Mouse (Mus musculus) E14TG2a.4 (cell line): ENCODE data around the gene Zfyve28.

Experiments
- H3K27me3 ChIP-seq: 2 replicates; pipeline ENCODE4 v1.6.1; 2014; ENCODE audit warnings: low read length, control low read depth; ENCODE audit not compliant: insufficient read depth
- H3K36me3 ChIP-seq: 2 replicates; pipeline ENCODE4 v1.6.1; 2014; ENCODE audit warnings: low read length, control low read depth; ENCODE audit not compliant: insufficient read depth
- H3K4me1 ChIP-seq: replicated peaks from 2 replicates; pipeline ENCODE4 v1.6.1; 2014; ENCODE audit warnings: low read depth, low read length, control low read depth
- H3K4me3 ChIP-seq: replicated peaks from 2 replicates; pipeline ENCODE4 v1.5.1; 2014; ENCODE audit warnings: mild to moderate bottlenecking, low read length
- H3K9me3 ChIP-seq: 2 replicates; pipeline ENCODE4 v1.6.1; 2014; ENCODE audit warnings: low read length, control low read depth
- CTCF ChIP-seq: conservative IDR thresholded peaks from 2 replicates; pipeline ENCODE4 v1.5.1; 2014; ENCODE audit warnings: low read length
- NANOG ChIP-seq: IDR thresholded peaks from 2 replicates; pipeline ENCODE4 v1.6.1; 2014; ENCODE audit warnings: borderline replicate concordance, low read length, mixed read lengths
- POU5F1 ChIP-seq: IDR thresholded peaks from 2 replicates; pipeline ENCODE4 v1.6.1; 2014; ENCODE audit warnings: low read length, borderline replicate concordance

The Zfyve28 gene

DNA sequence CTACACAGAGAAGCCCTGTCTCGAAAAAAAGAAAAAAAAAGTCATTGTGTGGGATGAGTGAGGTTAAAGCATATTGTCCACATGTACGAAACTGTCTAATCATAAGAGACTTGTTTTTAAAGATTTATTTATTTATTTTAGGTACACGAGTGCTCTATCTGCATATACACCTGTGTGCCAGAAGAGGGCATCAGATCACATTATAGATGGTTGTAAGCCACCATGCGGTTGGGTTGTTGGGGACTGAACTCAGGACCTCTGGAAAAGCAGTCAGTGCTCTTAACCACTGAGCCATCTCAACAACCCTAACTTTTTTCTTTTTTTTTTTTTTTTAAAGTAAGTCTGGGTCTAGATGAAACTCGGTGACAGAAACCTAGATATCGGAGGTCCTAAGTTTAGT, 5.1 kb upstream of the Zfyve28 start:
- Histone ChIP-seq H3K4me3 (no peak overlapping the region), H3K4me1 (peaks cover 26% of the 10 kb centered on the region), H3K27me3 (peaks cover 34% of the 10 kb centered on the region), H3K9me3 (no peaks in the 10 kb centered on the region), H3K36me3 (no peaks in the 10 kb centered on the region)
- TF ChIP-seq POU5F1 (no peak), CTCF (peak; percentile 57)

DNA sequence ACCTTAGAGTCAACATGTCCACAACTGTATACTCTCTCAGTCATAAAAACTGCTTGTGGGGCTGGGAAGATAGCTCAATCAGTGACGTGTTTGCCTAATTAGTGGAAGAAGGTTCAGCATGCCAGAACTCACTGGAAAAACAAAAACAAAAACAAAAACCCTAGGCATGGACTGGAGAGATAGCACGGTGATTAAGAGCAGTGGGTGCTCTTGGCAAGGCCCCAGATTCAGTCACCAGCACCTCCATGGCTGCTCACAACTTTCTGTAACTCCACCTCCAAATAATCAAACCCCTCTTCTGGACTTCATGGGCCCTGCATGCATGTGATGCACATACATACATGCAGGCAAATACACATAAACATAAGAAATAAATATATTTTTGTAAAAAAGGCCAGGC, 1.0 kb upstream of the Zfyve28 start:
- Histone ChIP-seq H3K36me3 (no peaks in the 10 kb centered on the region), H3K27me3 (peaks cover 36% of the 10 kb centered on the region), H3K4me3 (no peak overlapping the region), H3K9me3 (no peaks in the 10 kb centered on the region), H3K4me1 (peaks cover 53% of the 10 kb centered on the region)
- TF ChIP-seq CTCF: no peak
- no peak for TF ChIP-seq NANOG
- TF ChIP-seq POU5F1: no peak

- Histone ChIP-seq H3K27me3 (peaks cover 36% of the 10 kb centered on the region), H3K9me3 (no peaks in the 10 kb centered on the region), H3K4me1 (peaks cover 61% of the 10 kb centered on the region), H3K36me3 (no peaks in the 10 kb centered on the region), H3K4me3 (peak overlapping the region; percentile 85)
- TF ChIP-seq CTCF: no peak
- TF ChIP-seq POU5F1: no peak
- no peak for TF ChIP-seq NANOG
Observed at GRCm38 (mm10) chr5:34287838-34288145, 457 bp downstream of the Zfyve28 start.

- H3K27me3 ChIP-seq: peaks cover 36% of the 10 kb centered on the region
- H3K4me1 ChIP-seq: peaks cover 61% of the 10 kb centered on the region
- peak overlapping the region; percentile 85 for H3K4me3 ChIP-seq
- no peaks in the 10 kb centered on the region for H3K36me3 ChIP-seq
- no peak for TF ChIP-seq NANOG
- no peak for TF ChIP-seq CTCF
- no peak for TF ChIP-seq POU5F1
- no peaks in the 10 kb centered on the region for H3K9me3 ChIP-seq
Observed at GRCm38 (mm10) chr5:34287001-34287837, 1.0 kb downstream of the Zfyve28 start.

GRCm38 (mm10) chr5:34286516-34286915, 1.7 kb downstream of the Zfyve28 start:
- H3K4me3 ChIP-seq: peak overlapping the region; percentile 85
- TF ChIP-seq NANOG (no peak), POU5F1 (no peak), CTCF (no peak)

DNA sequence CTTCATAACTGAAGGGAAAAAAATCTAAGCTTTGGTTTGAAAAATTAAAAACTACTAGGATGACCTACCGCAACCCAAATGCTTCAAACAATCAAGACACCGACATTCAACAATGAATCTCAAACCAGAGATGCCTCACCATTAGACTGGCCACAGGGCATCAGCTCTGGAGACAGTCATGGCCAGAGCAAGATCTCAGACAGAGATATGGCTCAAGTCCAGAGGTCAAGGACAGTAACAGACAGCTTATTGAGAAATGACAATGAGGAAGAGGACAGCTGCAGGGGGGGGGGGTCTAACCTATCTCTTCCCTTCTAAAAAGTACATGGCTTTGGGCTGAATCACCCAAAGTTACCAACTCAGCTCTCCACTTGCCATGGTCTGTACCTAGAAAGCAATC, 3.0 kb downstream of the Zfyve28 start:
- Histone ChIP-seq H3K9me3 (no peaks in the 10 kb centered on the region), H3K27me3 (peaks cover 27% of the 10 kb centered on the region)
- no peak for TF ChIP-seq CTCF
- 0 out of 2 replicates have a peak, but pooled peaks have one; percentile 53 for TF ChIP-seq NANOG
- TF ChIP-seq POU5F1: no peak

More at GRCm38 (mm10) chr5:34286516-34286915, 1.7 kb downstream of the Zfyve28 start:
- Histone ChIP-seq H3K36me3 (no peaks in the 10 kb centered on the region), H3K27me3 (peaks cover 36% of the 10 kb centered on the region), H3K9me3 (no peaks in the 10 kb centered on the region), H3K4me1 (peaks cover 65% of the 10 kb centered on the region)

DNA sequence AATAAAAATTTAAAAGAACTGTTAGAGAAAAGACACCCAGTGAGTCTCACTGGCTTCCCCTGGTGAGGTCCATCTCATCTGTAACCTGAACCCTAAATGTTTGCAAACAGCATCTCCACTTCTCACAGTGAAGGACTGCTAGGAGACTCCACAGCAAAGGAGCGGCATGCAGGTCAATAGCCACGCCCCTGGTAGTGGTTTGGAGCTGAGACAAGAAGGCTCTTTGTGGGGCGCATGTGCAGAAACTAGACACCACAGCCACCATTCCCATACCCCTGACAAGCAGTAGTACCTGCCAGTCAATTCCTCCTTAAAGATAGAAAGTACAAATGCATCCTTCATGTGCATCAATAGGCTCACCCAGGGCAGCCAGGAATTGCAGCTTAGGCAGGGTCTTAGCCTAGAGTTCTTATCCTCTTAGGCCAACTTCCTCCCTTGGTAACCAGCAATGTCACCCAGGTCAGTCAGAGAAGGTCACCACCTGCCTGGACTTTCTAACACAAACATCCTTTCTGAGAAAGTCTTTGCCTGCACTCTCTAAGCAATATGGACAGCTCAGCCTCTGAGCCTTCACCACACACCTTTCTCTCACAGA, 4.0 kb downstream of the Zfyve28 start:
- H3K36me3 ChIP-seq: 0 out of 2 replicates have a peak, but pooled peaks cover 5% of the 10 kb centered on the region
- peaks cover 84% of the 10 kb centered on the region for H3K4me1 ChIP-seq
- H3K9me3 ChIP-seq: no peaks in the 10 kb centered on the region
- no peak overlapping the region for H3K4me3 ChIP-seq
- peaks cover 22% of the 10 kb centered on the region for H3K27me3 ChIP-seq
- no peak for TF ChIP-seq POU5F1
- TF ChIP-seq CTCF: no peak
- no peak for TF ChIP-seq NANOG

More for the DNA sequence above, 3.0 kb downstream of the Zfyve28 start:
- Histone ChIP-seq H3K36me3 (no peaks in the 10 kb centered on the region), H3K4me3 (no peak overlapping the region; the same call in 1 of the 2 replicates), H3K4me1 (peaks cover 75% of the 10 kb centered on the region)

- peaks cover 89% of the 10 kb centered on the region for H3K4me1 ChIP-seq
- no peak for TF ChIP-seq CTCF
- TF ChIP-seq POU5F1: no peak
- no peak for TF ChIP-seq NANOG
- peaks cover 18% of the 10 kb centered on the region for H3K27me3 ChIP-seq
- no peaks in the 10 kb centered on the region for H3K9me3 ChIP-seq
- H3K4me3 ChIP-seq: peak overlapping the region; percentile 37
- H3K36me3 ChIP-seq: peaks cover 12% of the 10 kb centered on the region; the same call in 1 of the 2 replicates
Observed at GRCm38 (mm10) chr5:34283355-34283754, 4.9 kb downstream of the Zfyve28 start.

DNA sequence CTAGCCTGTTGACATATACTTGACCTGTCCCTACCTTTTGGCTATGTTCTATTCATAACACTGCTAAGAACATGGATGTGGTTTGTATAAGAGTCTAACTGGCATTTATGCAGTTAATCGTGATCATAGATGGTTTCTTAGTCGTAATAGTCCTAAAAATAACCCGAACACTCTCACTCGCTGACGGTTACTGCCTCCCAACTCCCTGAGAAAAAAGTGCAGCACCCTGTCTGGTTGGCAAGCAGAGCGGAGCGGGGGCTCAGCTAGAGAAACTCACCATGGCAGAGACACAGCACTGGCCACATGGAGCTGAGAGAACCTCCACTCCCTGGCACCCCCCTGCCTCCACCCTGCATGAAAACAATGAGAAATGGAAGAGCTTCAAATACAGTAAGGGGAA, 7.3 kb downstream of the Zfyve28 start:
- Histone ChIP-seq H3K4me1 (peaks cover 96% of the 10 kb centered on the region), H3K4me3 (no peak overlapping the region), H3K36me3 (peaks cover 18% of the 10 kb centered on the region), H3K9me3 (no peaks in the 10 kb centered on the region), H3K27me3 (no peaks in the 10 kb centered on the region; the same call in 1 of the 2 replicates)
- TF ChIP-seq CTCF (no peak), NANOG (no peak), POU5F1 (no peak)
